Mouse (Mus musculus): ENCODE measurements around the gene Pacsin1. TPM values are rescaled to one million over a fixed set of nuclear protein-coding genes. Genes with fewer than 3 reads are reported as not detected.

Pacsin1 gene
- total and polyA plus RNA-seq, 2 experiments from 2014 or later, result 38.7 to 62.5 TPM

DNA sequence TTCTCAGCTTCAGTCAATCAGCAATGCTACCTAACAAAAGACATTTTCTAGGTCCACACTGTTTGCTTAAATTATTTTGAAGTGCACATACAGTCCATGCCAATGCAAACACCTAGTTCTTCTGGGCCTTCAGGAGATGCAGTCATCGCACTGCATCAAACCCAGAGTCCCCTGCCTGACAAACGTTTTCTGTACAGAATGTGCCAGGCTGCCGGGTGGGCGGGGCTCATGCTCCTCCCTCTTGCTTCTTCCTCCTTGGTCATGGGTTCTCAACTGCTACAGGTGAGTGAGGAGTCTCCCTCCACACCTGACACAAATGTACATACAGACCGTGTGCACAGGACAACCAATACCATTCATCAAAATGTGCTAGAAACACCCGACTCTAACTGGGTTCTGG is 104.9 kb downstream of the Pacsin1 start:
- Histone ChIP-seq H3K9ac (no peak overlapping the region), H3K4me3 (ENCODE audit: low read depth, low read length) (no peak overlapping the region), H3K27me3 (ENCODE audit: insufficient read depth, low read length) (no peaks in the 10 kb centered on the region), H3K36me3 (ENCODE audit: insufficient read depth) (peaks cover 10% of the 10 kb centered on the region; the same call in 1 of the 2 replicates), H3K4me1 (ENCODE audit: insufficient read depth) (no peaks in the 10 kb centered on the region), H3K4me2 (ENCODE audit: low read depth) (no peak overlapping the region), H3K27ac (ENCODE audit: low read depth, low read length) (no peak overlapping the region), H3K9me3 (ENCODE audit: low read length) (no peaks in the 10 kb centered on the region)
- DNase-seq, result no peak
- no peak for ATAC-seq
- no peak for TF ChIP-seq CTCF (IDR thresholded peaks at IDR 0.05; ENCODE audit: low read depth)
- 79% methylated on average over 6 of the region's 6 CpGs for WGBS

Other genes with a start within 250 kb of the Pacsin1 start
- 13.1 and 14.5 TPM in 2 replicates for gene Grm4, start 134.1 kb upstream of the Pacsin1 start, total RNA-seq (2014; rRNA removed)
- 3.2 and 5.5 TPM in 2 replicates for gene Grm4, start 134.1 kb upstream of the Pacsin1 start, polyA plus RNA-seq (2015; fragmentation: Nextera tagmentation; extraction: Ambion mirVana)
- 84.7 and 99.1 TPM in 2 replicates for gene Hmga1, start 99.0 kb upstream of the Pacsin1 start, total RNA-seq (2014; rRNA removed)
- gene Hmga1, start 99.0 kb upstream of the Pacsin1 start, polyA plus RNA-seq (2015; fragmentation: Nextera tagmentation; extraction: Ambion mirVana), result 122 and 123 TPM in 2 replicates
- gene AI413582, start 89.8 kb upstream of the Pacsin1 start, total RNA-seq (2014; rRNA removed), result 35.0 and 70.3 TPM in 2 replicates
- gene AI413582, start 89.8 kb upstream of the Pacsin1 start, polyA plus RNA-seq (2015; fragmentation: Nextera tagmentation; extraction: Ambion mirVana), result 85.2 and 92.8 TPM in 2 replicates
- gene Nudt3, start 32.0 kb upstream of the Pacsin1 start, total RNA-seq (2014; rRNA removed), result 324 and 329 TPM in 2 replicates
- gene Nudt3, start 32.0 kb upstream of the Pacsin1 start, polyA plus RNA-seq (2015; fragmentation: Nextera tagmentation; extraction: Ambion mirVana), result 249 TPM in 2 replicates
- not detected in 2 replicates for gene RPS10-NUDT3, start 20.3 kb upstream of the Pacsin1 start, total RNA-seq (2014; rRNA removed)
- not detected in 2 replicates for gene RPS10-NUDT3, start 20.3 kb upstream of the Pacsin1 start, polyA plus RNA-seq (2015; fragmentation: Nextera tagmentation; extraction: Ambion mirVana)
- gene Rps10, start 18.8 kb upstream of the Pacsin1 start, total RNA-seq (2014; rRNA removed), result 1,348 and 1,517 TPM in 2 replicates
- 502 and 620 TPM in 2 replicates for gene Rps10, start 18.8 kb upstream of the Pacsin1 start, polyA plus RNA-seq (2015; fragmentation: Nextera tagmentation; extraction: Ambion mirVana)
- 2.3 and 3.5 TPM in 2 replicates for gene Spdef, start 73.4 kb downstream of the Pacsin1 start, total RNA-seq (2014; rRNA removed)
- gene Spdef, start 73.4 kb downstream of the Pacsin1 start, polyA plus RNA-seq (2015; fragmentation: Nextera tagmentation; extraction: Ambion mirVana), result 1.5 and 2.3 TPM in 2 replicates
- 63.6 and 70.5 TPM in 2 replicates for gene D17Wsu92e, start 165.1 kb downstream of the Pacsin1 start, total RNA-seq (2014; rRNA removed)
- 8.6 and 9.4 TPM in 2 replicates for gene D17Wsu92e, start 165.1 kb downstream of the Pacsin1 start, polyA plus RNA-seq (2015; fragmentation: Nextera tagmentation; extraction: Ambion mirVana)
- gene Snrpc, start 182.6 kb downstream of the Pacsin1 start, total RNA-seq (2014; rRNA removed), result 137 and 204 TPM in 2 replicates
- gene Snrpc, start 182.6 kb downstream of the Pacsin1 start, polyA plus RNA-seq (2015; fragmentation: Nextera tagmentation; extraction: Ambion mirVana), result 259 and 297 TPM in 2 replicates
- 9.8 and 13.6 TPM in 2 replicates for gene Uhrf1bp1, start 200.9 kb downstream of the Pacsin1 start, total RNA-seq (2014; rRNA removed)
- 2.1 and 2.6 TPM in 2 replicates for gene Uhrf1bp1, start 200.9 kb downstream of the Pacsin1 start, polyA plus RNA-seq (2015; fragmentation: Nextera tagmentation; extraction: Ambion mirVana)

All from forebrain, postnatal 0 days (tissue).